Mouse (Mus musculus) small intestine, adult 2 months (tissue): Measurements from ENCODE around the gene Raet1e. TPM values are rescaled to one million over a fixed set of nuclear protein-coding genes. Genes with fewer than 3 reads are reported as not detected.
"Not testable (repeated sequence)": the region's sequence is repeated elsewhere in the genome, so short reads cannot be mapped to it uniquely, and the experiment has no call there.

Source experiments
- H3K27ac ChIP-seq: fragments of 200-500 bp; 2 replicates; pipeline ENCODE4 v1.5.1; 2012; ENCODE audit warnings: low read depth, low read length, control low read depth, inconsistent platforms; ENCODE audit not compliant: insufficient read depth
- H3K27me3 ChIP-seq: fragments of 200-500 bp; 2 replicates; pipeline ENCODE4 v1.6.1; 2012; ENCODE audit warnings: mild to moderate bottlenecking, moderate library complexity, low read length, inconsistent platforms; ENCODE audit not compliant: control insufficient read depth, insufficient read depth
- H3K36me3 ChIP-seq: fragments of 200-500 bp; 2 replicates; pipeline ENCODE4 v1.6.1; 2012; ENCODE audit warnings: mild to moderate bottlenecking, low read length, control low read depth, inconsistent platforms; ENCODE audit not compliant: control insufficient read depth, insufficient read depth
- H3K4me1 ChIP-seq: fragments of 200-500 bp; 2 replicates; pipeline ENCODE4 v1.6.1; 2012; ENCODE audit warnings: low read length, inconsistent platforms, mixed read lengths; ENCODE audit not compliant: control insufficient read depth, insufficient read depth, insufficient read length
- H3K4me3 ChIP-seq: fragments of 200-500 bp; 2 replicates; pipeline ENCODE4 v1.5.1; 2012; ENCODE audit warnings: low read depth, mild to moderate bottlenecking, control low read depth, inconsistent platforms, low read length, moderate library complexity
- WGBS: fragments of 180-500 bp; shearing (Covaris S2); methylation state at CpG from one replicate; pipeline ENCODE4 v1.1.7; 2018; 5-methylcytosine and 5-hydroxymethylcytosine counted together
- polyA plus RNA-seq: library from polyadenylated mRNA; depleted of rRNA; stranded (reverse); fragments of >200 nt; gene quantifications from 2 replicates; pipeline ENCODE4 v1.2.3, GENCODE M21; 2012

Gene Raet1e
- polyA plus RNA-seq, 1 experiment = 0.37 TPM

DNA sequence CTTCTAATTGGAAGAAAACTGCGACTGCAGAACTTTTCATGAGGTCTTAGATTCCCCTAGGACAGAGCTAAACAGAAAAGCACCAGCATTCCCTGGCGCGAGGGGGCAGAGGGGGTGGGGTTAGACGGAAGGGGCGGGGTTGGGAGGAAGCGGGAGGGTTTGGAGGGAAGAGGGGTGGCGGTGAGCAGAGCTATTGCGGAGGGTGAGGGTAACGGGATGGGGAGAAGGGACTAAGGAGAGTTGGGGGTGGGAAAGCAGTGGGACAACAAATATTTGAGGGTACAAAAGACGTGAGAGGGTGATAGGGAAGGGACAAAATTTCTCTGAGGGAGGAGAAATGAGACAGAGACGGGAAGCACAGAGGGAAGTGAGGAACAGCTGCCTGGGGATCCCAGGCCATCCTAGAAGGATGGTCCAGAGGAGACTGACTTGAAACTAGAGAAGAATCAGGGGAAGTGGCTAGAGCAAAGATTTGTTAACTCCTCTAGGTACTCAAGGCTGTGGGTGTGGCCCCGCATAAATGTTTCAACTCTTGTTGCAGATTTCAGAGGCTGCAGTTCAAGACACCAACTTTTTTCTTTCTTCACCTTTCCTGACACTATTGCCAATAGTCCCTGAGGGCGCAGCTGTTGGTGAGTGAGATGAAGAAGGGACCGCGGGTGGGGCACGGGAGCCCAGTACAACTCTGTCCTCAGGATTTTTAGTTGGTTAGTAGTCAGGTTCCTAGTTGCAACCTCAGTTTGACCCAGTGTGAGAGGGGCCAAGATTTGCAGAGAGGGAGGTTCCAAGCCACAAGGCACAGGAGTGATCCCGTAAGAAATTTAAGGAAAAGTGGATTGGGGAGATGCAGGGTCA lies 15.2 kb downstream of the Raet1e start:
- H3K4me3 ChIP-seq, H3K4me1 ChIP-seq, H3K36me3 ChIP-seq, H3K27ac ChIP-seq, H3K27me3 ChIP-seq: not testable (repeated sequence)
- 20% methylated on average over 15 of the region's 17 CpGs for WGBS

DNA sequence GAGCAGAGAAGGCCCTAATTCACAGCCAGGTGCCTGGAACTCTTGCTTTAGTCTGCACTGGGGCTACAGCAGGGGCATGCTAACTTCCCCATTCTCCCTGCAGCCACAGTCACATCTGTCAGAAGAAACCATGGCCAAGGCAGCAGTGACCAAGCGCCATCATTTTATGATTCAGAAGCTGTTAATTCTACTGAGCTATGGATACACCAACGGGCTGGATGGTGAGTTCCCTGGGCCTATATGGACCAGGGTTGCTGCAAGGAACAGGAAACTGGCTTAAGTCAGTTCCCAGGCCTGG lies 15.8 kb downstream of the Raet1e start:
- H3K27me3 ChIP-seq, H3K36me3 ChIP-seq, H3K27ac ChIP-seq, H3K4me1 ChIP-seq, H3K4me3 ChIP-seq: not testable (repeated sequence)
- WGBS = 80% methylated on average over 2 of the region's 2 CpGs

DNA sequence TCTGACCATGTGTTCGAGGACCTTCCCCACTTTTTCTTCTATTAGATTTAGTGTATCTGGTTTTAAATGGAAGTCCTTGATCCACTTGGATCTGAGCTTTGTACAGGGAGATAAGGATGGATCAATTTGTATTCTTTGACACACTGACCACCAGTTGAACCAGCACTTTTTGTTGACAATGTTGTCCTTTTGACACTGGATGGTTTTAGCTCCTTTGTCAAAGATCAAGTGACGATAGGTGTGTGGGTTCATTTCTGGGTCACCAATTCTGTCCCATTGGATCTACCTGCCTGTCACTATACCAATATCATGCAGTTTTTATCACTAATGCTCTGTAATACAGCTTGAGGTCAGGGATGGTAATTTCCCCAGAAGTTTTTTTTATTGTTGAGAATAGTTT lies 18.1 kb downstream of the Raet1e start:
- H3K4me3 ChIP-seq, H3K36me3 ChIP-seq, H3K27ac ChIP-seq, H3K27me3 ChIP-seq, H3K4me1 ChIP-seq: not testable (repeated sequence)
- 61% methylated on average over 2 of the region's 2 CpGs for WGBS

DNA sequence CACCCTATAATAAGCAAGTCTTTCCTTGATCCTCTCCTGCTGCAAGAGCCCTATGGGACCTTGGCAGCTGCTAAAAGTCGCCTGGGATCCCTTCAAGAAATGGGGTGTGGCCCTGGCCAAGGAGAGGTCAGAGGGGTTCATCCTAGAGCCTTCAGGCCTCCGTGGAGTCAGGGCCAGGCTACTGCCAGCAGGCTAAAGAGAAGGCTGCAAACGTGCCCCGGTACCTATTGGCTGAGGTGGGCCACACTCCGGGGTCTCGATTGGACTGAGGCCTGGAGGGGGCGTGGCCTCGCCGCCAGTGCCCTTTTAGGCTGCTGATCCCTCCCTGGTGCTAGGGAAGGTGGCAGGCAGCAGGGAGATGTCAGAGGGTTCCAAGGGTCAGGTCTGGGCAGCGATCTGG lies 32.7 kb downstream of the Raet1e start:
- H3K27ac ChIP-seq, H3K4me3 ChIP-seq, H3K36me3 ChIP-seq, H3K27me3 ChIP-seq, H3K4me1 ChIP-seq: not testable (repeated sequence)
- 2% methylated on average over 10 of the region's 10 CpGs for WGBS

DNA sequence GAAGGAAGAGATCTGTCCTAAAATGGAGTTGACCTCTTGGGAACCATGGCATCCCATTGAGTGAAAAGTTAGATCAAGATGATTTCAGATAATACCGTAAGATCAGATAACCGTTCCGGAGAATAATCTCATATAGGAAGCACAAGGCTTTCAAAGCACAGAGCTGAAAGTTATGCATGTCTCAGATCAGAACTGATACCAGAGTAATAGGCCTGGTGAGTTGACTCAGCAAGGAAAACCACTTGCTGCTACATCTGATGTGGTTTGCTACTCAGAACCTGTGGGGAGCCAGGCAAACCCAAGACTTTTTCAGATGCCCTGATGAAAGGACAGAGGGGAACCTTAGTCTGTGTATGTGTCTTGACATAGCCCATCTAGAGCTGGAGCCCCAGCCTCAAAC lies 43.0 kb downstream of the Raet1e start:
- not testable (repeated sequence) for H3K4me3 ChIP-seq, H3K27ac ChIP-seq, H3K36me3 ChIP-seq, H3K4me1 ChIP-seq, H3K27me3 ChIP-seq
- WGBS = 79% methylated on average over 3 of the region's 3 CpGs

DNA sequence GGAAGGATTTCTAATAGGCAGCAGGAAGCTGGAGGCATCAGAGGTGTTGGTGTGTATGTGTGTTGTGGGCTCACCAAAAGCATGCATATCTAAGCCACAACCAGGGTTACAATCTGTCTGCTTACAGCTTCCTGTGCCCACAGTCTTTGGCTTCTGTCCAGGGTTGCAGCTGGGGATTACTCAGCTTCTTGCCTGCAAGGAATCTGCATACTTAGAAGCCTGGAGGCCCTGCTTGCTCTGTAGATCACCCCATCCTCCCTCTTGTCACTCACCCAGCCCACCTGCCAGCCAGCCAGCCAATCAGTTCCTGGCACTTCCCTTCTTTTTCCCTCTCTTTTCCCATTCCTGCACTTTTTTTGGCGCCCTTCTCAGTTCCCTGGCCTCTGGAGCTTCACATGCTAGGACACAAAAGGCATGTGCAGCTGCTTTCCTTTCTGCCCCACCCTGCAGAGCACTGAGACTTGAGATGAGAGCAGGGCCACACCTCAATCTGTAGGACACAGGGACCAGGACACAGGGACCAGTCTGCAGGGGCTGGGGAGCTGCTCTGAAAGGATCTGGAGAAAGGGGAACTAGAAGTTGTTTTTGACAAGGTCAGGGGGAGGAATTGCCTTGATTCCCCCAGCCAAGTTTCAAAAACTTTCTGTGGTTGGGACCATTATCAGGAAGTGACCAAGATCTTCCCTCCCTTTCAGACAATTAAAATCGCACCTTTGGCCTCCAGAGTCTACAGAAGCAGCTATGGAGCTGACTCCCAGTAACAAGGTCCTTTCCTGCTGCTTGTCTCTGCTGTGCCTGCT lies 44.6 kb downstream of the Raet1e start:
- no CpG with 5 or more reads among the region's 2 CpGs for WGBS
- not testable (repeated sequence) for H3K27ac ChIP-seq, H3K36me3 ChIP-seq

DNA sequence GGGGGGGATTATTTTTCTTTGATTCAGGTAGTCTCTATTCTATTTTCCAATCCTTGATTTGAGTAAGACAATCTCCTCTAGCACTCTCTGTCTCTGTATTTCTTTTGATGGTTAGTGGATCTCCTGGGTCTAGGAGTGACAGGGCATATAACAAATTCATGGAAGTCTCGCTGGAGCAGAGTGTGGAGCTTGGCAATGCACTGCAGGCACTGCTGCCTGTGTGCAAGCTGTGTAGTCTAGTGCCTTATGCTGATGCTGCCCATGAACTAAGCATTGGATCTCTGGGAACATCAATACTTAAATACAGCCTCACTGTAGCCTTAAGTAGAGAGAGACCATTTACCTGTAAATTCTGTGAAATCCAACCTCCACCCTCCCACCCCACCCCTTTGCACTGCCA lies 48.1 kb downstream of the Raet1e start:
- not testable (repeated sequence) for H3K36me3 ChIP-seq, H3K27ac ChIP-seq, H3K27me3 ChIP-seq, H3K4me1 ChIP-seq, H3K4me3 ChIP-seq
- 72% methylated on average over 1 of the region's 1 CpGs for WGBS

More for the DNA sequence above, 44.6 kb downstream of the Raet1e start:
- not testable (repeated sequence) for H3K4me3 ChIP-seq, H3K27me3 ChIP-seq, H3K4me1 ChIP-seq

DNA sequence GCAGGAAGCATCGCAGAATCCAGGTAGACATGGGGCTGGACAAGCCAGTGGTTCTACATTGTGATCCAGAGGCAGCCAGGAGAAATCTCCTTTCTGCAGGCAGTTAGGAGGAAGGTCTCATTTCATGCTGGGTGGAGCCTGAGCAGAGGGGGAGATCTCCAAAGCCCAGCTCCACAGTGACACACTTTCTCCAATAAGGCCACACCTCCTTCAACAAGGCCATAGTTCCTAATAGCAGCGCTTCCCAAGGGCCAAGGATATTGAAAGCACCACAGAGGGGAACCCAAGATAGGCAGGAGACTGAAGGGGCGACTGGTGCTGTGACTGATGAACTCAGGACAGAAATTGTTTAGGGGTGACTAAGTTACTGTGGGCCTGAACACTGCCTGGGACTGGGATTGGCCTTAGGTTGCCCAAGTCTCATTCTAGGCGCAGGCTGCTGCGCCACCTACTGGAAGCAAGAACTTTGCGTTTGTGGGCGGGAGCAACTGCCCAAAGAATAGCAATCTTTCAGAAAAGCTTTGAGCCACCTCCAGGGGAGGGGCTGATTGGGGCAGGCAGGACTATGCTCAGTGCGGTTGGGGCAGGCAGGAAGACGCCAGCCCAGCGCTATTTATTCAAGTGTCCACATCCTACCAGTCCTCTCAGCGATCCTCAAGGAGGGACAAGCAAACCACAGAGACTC lies 53.8 kb downstream of the Raet1e start:
- H3K27me3 ChIP-seq, H3K4me3 ChIP-seq, H3K4me1 ChIP-seq, H3K27ac ChIP-seq, H3K36me3 ChIP-seq: not testable (repeated sequence)
- 7% methylated on average over 9 of the region's 11 CpGs for whole genome bisulfite sequencing

DNA sequence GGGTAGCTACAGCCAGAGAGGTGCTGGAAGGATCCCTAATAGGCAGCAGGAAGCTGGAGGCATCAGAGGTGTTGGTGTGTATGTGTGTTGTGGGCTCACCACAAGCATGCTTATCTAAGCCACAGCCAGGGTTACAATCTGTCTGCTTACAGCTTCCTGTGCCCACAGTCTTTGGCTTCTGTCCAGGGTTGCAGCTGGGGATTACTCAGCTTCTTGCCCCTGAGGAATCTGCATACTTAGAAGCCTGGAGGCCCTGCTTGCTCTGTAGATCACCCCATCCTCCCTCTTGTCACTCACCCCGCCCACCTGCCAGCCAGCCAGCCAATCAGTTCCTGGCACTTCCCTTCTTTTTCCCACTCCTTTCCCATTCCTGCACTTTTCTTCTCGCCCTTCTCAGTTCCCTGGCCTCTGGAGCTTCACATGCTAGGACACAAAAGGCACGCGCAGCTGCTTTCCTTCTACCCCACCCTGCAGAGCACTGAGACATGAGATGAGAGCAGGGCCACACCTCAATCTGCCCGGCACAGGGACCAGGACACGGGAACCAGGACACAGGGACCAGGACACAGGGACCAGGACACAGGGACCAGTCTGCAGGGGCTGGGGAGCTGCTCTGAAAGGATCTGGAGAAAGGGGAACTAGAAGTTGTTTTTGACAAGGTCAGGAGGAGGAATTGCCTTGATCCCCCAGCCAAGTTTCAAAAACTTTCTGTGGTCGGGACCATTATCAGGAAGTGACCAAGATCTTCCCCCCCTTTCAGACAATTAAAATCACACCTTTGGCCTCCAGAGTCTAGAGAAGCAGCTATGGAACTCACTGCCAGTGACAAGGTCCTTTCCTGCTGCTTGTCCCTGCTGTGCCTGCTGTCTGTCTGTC lies 65.3 kb downstream of the Raet1e start:
- WGBS = 0% methylated on average over 1 of the region's 7 CpGs
- not testable (repeated sequence) for H3K4me3 ChIP-seq, H3K27me3 ChIP-seq, H3K27ac ChIP-seq, H3K4me1 ChIP-seq, H3K36me3 ChIP-seq
